Mouse (Mus musculus) cerebellum, adult 8-10 months (tissue): ENCODE measurements around the gene Psap.

Source experiments
- DNase-seq: peaks from one replicate; pipeline ENCODE4 v3.0.0; 2022

Gene Psap

DNA sequence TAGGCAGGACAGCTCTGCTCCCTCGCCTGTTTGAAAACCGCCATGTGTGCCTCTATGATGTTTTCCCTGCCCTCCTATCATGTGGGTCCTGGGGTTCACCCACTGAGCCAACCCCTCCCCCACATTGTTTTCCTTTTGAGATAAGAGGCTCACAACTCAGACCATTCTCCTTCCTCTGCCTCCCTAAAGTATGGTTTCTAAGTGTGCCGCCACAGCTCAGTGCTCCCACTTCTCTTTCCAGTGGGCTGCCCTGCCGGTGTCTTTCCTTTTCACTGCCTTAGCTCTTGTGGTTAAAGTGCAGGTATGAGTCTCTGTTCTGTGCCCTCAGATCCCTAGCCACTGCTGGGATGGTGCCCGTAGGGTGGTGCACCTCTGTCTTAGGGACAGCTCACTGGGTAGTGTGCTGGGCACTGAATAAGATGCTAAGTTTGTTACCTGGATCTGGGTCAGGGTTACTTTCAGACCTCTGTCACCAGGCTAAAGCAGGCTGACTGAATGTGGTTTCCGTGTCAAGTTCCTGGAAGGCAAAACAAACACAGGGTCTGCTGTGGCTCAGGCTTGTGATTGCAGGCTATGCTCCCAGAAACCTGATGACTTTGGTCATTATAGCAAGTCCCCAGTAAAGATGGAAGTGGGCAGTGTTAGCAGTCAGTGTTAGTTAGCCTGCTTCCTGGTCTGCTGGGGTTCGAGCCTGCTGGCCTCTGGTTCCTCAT, 12.8 kb downstream of the Psap start:
- DNase-seq, result no peak

DNA sequence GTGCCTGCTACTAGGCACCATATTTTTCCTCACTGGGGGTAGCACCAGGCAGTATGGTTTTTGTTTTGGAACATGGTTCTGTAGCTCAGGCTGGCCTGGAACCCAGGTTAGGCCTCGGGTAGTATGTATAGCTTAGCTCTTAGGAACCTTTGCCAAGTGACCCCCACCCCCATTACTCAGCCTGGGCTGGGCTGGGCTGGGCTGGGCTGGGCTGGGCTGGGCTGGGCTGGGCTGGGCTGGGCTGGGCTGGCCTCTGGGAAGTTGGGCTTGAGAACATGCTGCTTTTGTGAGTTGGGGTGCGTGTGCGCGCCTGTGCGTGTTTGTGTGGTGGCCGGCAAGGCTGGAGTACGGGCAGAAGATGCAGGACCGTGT, 13.3 kb downstream of the Psap start:
- no peak for DNase-seq

DNA sequence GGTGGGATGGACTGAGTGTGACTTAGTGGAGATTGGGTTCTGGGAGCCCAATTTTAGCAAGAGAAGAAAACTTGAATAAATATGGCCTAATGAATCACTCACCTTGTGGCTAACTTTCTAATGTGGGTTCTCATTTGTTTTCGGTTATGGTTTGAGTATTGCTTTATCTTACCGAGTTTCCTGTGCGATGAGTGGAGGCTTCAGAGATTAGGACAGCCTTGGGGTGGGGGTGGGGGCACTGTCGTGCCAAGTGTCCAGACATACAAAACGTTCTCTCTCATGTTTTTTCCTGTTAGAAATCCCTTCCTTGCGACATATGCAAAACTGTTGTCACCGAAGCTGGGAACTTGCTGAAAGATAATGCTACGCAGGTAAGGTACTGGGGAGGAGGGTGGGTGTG, 14.8 kb downstream of the Psap start:
- no peak for DNase-seq

DNA sequence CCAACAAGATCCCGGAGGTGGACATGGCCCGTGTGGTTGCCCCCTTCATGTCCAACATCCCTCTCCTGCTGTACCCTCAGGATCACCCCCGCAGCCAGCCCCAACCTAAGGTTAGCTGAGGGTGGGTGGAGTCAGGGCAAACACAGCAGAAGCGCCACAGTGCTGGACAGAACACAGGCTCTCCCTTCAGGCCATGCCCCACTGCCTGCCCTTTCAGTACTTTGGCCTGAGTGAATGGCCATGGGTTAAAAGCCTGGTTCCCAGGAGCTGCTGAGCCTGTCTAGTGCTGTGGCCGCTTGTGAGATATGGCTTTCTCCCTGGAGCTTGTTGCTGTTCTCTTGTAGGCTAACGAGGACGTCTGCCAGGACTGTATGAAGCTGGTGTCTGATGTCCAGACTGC, 17.2 kb downstream of the Psap start:
- DNase-seq, result no peak

DNA sequence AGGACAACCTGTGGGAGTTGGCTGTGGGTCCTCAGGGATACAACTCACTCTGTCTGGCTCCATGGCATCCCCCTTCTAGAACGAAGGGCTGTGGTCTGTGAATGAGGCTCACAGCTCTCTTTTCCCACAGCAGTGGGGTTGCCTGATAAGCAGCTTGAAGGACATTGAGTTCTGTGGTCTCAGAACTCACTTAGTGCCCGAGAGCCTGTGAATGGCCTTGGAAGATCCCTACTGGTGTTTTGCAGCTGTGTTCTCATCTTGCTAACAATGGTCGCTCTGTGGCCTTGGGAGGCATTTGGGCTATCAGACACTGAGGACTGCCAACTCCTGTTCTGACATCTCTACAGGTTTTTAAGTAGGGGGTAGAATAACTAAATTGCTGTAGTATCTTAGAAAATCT, 17.9 kb downstream of the Psap start:
- DNase-seq, result no peak

DNA sequence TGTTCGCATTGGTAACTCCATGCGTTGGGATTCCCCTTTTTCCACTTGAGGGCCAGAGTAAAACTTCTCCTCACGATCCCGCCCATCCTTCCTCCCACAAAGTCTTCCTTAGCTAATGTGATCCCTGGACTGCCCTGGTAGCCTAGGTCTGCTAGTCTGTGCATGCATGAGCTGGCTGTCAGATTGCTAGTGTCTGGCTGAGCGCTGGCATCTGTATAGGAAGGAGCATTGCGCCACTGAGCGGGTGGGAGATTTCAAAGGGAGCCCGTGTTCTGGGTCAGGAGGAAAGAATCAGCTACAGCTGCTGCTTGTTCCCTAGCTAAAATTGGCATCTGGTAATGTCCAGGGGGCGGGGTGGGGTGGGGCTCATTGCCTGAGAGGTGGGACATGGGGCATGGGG, 18.6 kb downstream of the Psap start:
- DNase-seq, result no peak

DNA sequence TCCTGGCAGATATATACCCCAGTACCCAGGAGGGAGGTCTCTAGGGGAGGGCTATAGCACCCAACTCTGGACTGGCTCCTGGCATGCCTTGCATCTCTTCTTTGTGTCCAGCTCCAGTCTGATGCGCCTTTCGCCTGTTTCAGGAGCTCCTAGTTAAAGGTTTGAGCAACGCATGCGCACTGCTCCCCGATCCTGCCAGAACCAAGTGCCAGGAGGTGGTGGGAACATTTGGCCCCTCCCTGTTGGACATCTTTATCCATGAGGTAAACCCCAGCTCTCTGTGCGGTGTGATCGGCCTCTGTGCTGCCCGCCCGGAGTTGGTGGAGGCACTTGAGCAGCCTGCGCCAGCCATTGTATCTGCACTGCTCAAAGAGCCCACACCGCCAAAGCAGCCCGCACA, 22.2 kb downstream of the Psap start:
- DNase-seq, result no peak

DNA sequence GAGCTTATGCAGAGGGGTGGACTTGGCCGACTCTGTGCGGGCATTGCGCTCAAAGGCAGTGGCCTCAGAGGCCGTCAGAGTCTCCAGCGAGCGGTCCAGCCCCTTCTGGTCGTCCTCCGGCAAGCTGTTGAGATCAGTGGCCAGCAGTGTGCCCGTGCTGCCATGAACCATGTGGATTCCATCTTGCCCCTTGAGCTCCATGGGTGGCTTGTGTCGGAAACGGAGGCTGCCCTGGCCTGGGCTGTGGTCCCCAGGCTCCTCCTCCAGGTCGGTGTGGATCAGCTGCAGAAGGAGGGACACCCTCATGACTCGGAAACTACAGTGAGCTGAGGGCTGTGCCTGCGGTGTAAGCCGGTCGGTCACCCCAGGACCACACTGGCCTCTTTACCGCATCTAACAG, 26.0 kb downstream of the Psap start:
- DNase-seq, result no peak

DNA sequence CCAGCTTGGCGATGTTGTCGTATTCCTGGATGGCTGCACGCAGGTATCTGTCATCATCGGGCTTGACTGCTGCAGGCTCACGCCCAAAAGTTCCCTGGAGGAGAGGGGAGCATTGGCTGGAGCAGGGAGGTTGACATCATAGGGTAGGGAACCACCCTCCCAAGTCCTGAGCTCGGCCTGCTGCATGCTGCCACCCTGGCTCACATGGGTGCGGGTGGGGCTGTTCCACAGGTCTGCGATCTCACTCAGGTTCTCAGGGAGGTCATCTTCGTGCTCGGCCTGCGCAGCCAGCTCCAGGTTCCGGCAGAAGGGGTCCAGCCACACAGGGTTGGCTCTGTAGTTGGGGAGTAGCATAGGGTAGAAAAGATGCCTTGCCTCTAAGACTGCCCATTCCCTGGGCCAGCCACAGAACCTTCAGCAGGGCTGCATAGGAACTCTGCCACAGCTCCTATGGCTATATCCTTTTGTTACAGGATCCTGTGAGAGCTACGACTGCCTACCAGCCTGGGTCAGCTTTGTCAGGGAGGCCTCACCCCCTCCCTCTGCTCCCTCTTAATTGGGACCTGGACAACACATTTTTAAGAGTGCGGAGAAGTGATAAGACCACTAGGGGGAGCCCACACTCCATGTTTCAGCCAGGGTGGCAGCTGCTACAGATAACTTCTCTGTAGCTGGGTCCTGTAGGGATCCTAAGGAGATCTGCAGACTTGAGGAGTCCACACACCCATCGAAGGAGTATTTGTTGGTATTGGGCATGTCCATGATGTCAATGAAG, 27.6 kb downstream of the Psap start:
- DNase-seq, result peak; percentile 74

DNA sequence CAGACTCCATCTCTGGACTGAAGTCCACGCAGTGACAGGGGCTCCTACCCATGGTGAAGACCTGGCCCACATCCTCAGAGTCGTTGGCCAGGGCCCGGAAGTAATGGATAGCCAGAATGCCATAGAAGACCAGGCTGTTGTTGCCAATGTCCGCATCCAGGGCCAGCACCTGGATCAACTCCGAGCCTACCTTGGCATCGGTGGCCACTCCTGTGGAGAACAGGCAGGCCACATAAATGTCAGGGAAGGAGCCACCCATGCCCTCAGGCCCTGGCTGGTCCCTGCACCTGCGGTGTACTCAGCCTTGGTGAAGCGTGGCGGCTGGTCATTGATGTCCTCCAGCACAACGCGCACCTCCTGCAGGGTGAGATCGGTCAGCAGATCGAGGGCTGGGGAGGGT, 33.2 kb downstream of the Psap start:
- DNase-seq, result peak; percentile 41

DNA sequence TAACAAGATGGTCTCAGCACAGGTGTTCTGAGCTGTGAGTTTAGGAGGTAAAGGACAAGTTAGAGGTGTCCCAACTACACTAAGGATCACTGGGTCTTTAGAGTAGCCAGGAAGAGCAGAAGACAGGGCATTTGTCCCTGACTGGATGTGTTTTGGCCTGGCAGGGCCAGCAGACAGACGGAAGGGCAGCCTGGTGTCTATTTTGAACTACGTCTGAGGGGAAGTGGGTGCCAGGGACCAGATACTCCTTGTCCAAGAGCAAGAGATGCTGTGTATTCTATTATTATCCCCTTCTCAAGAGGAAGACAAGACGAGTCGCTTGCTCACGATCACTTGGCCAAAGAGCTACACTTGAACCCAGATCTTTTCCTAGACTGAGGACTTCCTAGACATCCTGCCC, 36.2 kb downstream of the Psap start:
- DNase-seq, result no peak

DNA sequence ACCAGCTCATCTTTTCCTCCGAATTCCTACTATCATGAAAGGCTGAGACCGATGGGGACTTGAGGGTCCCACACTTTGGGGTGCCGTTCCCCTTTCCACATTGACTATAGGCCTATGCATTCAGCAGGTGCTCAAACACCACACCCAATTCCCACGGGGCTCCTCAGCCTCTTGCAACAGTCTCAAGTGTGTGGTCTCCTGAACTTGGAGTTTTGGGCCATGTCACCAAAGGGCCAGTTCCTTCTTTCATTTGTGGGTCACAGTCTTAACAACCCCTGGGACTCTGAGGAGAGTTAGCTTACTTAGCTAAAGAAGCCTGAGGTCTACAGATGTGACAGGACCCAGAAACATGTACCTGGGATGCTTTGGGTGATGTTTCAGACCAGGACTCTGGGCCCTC, 38.7 kb downstream of the Psap start:
- DNase-seq, result no peak

DNA sequence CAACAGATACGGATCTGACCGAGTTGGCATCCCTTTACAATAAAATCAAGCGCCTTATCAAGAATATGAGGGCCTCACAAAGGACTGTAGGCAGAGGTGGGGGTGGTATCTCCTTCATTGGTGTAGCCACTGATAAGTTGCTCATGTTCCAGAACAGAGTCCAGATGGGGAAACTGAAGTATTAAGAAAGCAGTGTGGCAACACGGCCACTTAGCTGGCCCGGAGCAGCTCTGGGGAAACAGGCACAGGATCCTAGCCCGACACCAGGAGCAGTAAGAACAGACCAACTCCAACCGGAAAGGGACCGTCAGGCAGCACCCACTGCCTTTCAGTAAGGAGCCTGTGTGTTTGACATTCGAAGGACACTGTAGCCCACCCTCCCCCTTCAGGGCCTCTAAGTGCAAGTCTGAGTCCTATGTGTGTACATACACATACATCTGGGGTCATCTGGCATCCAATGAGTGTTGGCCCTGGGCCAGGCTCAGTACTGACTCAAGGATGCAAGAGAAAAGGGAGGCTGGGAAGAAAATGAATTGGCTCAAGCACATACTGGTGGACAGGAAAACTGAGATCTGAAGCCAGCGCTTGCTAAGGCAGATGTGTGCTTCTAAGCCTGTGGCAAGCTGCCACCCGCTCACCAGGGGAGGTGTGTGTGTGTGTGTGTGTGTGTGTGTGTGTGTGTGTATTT, 51.7 kb downstream of the Psap start:
- DNase-seq, result no peak

DNA sequence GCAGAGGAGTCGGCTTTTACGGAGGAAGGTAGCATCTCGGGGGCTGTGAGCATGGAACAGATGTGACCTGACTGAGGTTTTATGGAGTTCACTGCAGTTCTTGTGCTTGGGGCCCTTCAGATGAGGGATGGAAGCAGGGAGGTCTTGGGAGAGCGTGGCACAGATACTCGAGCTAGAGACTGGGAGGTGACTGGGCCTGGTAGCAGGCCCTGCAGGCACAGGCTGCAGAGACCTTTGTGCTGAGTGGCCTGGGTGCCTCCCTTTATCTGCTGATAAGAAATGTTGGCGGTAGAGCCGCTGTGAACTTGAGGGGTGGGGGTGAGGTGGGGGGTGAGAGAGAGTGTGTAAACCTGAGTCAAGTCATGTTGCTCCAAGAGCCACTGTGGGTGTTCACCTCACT, 57.2 kb downstream of the Psap start:
- DNase-seq, result no peak

DNA sequence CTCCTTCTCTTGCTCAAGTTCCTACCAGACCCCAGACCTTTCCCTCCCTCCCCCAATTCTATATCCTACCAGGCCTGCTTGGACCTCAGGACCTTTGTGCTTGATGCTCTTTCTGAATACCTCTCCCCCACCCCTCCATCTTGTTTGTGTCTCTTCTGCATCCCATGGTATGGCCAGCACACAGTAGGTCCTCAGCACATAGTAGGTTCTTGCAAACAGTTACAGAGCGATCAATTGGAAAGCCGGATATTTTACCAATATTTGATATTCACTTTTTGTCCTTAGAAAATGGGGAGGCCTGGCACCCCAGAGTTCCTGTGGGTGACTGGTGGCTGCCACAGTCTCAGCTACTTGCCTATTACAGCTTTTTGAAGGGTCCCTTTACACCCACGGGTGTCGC, 57.6 kb downstream of the Psap start:
- DNase-seq, result no peak

DNA sequence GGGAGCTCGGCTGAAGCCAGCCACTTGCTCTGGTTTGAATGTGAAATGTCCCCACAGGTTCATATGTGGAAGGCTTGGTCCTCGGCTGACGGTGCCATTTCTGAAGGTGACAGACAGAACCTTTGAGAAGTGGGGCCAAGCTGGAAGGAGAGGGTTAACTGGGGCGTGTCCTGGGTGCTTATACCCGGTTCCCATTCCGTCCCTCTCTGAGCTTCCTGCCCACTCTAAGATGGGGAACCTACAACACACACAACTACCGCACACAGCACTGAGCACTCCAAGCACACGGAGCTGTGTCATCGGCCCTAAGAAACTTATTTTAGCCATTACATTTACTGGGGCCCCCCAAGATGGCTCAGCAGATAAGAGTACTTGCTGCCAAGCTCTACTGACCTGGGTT, 64.1 kb downstream of the Psap start:
- DNase-seq, result no peak

DNA sequence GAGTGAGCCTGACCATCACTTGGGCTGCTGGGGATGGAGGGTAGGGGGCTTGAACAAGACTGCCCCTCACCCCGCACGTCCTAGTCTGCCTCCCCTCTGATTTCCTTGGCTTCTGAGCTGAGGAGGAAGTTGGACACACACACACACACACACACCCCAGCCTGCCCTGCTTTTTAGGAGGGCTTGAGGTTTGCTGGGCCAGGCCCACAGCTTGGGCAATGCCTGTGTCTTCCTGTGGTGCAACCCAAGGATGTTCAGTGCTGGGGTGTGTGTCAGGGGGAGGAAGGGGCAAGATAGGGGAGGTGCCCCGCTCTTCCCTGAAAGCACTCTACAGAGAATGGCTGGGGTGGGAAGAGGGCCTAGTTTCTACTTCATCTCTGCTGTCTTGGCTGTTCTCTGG, 66.7 kb downstream of the Psap start:
- DNase-seq, result no peak

DNA sequence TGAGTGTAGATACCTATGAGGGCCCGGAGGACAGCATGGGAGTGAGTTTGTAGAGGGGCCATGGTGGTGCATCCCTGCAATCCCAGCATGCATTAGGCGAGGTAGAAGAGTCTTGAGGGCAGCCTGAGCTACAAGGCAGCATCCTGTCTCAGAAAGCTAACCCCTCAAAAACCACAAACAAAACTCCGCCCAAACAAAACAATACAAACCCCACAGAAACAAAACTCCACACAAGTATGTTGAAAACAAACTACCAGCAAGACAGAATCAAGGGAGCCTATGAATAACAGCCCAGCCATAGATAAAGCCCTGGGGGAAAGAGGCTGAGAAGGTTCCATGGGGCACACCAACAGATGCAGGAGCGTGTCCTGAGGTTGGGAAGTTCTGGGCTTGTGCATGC, 68.6 kb downstream of the Psap start:
- no peak for DNase-seq

DNA sequence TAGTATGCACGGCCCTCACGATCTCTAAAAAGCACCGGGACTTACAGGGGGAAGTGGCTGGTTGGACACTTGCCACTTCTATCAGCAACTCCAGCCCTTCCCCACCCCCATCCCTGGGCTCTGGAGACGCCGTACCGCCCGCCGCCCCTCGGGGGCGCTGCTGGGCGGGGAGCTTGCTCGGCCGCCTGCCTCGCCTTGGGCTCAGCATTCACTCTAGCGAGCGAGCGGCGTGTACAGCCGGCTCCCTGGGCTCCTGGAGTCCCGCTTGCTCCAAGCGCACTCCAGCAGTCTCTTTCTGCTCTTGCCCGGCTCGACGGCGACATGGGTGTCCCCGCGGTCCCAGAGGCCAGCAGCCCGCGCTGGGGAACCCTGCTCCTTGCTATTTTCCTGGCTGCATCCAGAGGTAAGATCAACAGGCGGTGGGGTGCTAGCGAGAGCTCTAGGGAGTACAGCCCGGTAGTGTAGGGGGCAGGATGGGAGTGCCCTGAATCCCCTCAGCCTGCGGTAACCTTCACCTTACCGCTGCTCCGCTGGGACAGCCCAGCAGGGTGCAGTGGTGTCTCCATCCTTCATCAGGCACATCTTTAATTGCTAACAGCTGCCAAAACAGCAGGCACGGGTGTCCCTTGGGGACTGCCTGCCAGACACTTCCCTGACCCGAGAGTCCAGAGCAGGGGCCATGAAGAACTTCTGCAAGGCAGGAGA, 69.4 kb downstream of the Psap start, which contains the start of gene Vsir:
Gene Vsir (plus strand): TSS at position 151 of the 705 bp plus-strand sequence.
- peak; percentile 15 for DNase-seq

DNA sequence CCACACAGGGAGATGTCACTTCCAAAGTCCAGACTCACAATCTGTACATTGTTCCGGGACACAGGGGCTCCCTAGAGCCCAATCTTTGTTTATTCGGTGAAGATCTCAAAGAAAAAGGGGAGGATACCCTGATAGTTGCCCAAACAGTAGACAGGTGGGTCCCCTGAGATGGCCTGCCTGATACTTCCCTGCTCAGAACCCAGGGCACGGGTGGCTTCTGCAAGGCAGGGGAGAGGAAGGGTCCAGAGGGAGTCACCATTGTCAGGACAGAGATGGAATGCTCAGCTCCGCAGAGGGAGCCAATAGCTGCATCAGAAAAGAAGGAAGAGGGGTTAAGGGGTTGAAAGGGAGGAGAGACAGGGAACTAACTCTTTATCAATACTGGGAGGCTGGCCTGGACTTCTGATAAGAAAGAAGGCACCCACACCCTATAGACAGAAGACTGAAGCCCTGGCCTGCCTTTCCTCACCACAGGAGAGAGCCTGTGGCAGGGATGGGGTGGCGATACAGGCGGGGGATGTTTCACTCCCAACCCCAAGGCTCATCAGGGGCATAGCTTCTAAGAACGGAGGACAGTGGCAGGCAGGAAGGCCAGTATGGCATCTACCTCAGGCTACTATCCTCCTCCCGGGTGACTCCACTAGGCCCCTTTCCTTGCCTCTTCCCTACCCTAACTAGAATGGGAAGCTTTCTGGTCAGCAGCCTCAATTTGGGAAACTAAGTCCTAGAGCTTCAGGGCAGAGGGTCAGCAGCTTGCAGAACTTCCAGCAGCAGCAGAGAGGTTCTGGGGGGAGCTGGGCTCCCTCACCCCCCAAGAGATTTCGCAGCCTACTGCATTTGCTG, 70.6 kb downstream of the Psap start:
- no peak for DNase-seq

DNA sequence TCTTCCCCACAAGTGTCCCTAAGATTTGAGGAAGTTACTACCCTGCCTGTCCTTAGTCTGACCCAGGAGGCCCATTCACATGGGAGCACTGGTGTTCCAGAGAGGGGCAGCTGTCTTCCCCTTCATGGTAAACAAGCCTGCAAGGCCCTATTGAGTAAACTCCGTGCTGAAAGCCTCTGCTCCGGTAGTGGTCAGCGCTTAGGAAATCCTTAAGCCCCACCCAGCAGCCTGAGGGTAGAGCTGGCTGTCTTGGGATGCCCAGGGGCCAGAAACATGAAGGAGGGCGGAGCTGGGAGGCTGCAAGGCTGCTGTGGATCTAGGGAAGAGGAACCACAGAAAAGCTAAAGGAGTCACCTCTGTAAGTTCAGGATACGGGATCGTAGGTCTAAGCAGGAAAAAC, 71.6 kb downstream of the Psap start:
- no peak for DNase-seq

DNA sequence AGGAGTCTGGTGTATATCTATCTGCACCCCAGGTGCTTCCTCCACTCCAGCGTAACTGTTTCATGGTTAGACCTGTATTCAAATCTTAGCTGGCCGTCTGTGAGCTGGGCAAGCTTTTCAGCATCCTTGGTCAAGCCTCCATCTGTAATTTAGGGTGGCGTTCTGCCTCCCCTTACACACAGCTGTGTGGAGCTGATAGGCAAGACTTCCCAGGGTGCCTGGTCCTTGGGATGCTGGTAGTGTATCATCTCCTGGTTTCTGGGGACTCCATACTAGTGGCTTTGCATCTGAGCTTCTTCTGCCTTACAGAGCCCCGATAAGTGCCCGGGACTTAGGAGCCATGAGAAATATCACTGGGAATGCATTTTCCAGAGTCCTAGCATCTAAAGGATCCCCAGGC, 72.2 kb downstream of the Psap start:
- DNase-seq, result no peak
